Mouse (Mus musculus): ENCODE data around the gene Trim14.

The Trim14 gene

DNA sequence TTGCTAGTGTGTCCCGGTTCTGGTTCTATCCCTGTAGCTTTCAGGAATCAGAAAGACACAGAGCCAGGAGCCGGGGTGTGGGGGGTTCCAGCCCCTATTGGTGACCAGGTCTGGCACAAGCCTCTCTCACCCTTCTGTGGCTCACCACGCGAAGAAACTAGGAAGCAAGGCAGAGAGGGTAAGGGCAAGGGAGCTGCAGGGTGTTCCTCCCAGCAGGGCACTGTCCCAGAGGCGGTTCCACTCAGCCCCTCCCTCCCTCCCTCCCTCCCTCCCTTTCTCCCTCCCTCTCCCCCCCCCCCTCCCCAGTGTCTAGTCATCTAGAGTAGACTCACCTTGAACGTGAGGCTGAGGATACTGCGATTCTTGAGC, 8.4 kb downstream of the Trim14 start:
- in situ Hi-C loops (cut with MboI, MseI), result no loop called here

DNA sequence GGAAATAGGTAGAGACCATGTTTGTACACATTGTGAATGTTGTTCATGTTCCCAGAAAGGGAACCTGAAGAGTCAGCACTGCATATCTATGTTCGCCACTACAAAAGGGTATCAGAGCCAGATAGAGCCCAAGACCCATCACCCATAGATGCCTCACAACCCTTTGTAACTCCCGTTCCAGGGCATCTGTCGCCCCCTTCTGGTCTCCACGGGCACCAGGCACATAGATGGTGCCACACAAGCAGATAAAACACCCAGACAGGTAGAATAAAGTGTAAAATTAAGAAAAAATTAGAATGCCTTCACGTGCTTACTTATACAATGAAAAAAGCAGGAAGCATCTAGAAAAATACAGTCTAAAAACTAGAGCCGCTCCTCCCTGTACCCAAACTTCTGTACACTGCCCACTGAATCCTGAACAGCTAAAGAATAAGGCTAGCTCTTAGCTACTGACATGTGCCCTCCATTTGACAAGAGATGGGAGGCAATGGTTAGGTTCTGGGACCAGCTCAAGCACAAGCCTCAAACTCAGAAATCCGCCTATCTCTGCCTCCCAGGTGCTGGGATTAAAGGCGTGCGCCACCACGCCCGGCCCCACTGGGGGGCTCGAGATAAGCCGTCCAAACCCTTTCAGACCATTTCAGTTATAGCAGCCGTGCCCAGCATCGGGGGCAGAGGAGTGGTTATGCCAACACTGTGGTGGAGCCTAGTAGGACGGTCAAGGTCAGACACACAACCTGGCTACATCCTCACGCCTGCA, 9.0 kb downstream of the Trim14 start:
- in situ Hi-C loops (cut with MboI, MseI), result no loop called here

- in situ Hi-C loops (cut with MboI, MseI), result no loop called here
These were observed 9.7 kb downstream of the Trim14 start for GRCm38 (mm10) chr4:46526226-46526625.

- in situ Hi-C loops (cut with MboI, MseI), result no loop called here
These were observed 12.6 kb downstream of the Trim14 start for GRCm38 (mm10) chr4:46523324-46523723.

- in situ Hi-C loops (cut with MboI, MseI), result no loop called here
These were observed 14.5 kb downstream of the Trim14 start for GRCm38 (mm10) chr4:46521457-46521856.

GRCm38 (mm10) chr4:46520491-46520890, 15.4 kb downstream of the Trim14 start:
- in situ Hi-C loops (cut with MboI, MseI), result no loop called here

GRCm38 (mm10) chr4:46507736-46508460, 28.0 kb downstream of the Trim14 start:
- in situ Hi-C loops (cut with MboI, MseI), result no loop called here

DNA sequence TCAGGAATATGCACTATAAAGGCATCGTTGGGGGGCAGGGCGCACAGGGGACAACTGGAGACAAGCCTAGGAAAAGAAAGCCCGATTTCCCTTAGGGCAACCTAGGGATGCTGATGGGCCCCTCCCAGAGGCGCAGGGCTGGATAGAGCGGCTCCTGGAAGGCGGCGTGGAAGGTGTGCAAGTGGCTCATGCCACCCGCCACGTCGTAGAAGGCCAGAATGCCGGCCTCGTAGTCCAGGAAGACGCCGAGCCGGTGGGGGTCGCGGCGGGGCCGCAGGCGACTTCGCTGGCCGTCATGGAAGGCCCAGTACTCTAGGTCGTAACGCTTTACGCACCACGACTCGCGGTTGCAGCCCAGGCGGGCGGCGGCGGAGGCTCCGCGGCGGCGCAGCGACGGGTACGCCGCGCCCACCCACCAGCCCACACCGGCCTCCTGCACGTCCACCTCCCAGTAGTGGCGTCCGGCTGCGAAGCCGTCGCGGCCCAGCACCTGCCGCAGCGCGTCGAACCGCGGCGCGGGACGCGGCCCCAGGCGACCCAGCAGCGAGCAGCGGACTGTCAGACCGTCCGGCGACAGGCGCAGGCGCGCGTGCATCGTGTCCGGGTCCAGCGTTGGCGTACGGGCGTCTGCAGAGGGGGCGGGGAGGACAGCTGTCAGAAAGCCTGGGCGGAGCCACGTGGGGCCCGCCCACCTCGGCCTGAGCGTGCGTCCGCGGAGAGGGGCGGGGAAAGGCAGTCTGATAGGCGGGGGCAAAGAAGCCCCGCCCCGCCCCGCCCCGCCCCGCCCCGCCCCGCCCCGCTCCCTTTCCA, 28.9 kb downstream of the Trim14 start:
- in situ Hi-C loops (cut with MboI, MseI), result no loop called here

GRCm38 (mm10) chr4:46505361-46506057, 30.4 kb downstream of the Trim14 start:
- in situ Hi-C loops (cut with MboI, MseI), result no loop called here

- in situ Hi-C loops (cut with MboI, MseI), result no loop called here
These were observed 32.1 kb downstream of the Trim14 start for GRCm38 (mm10) chr4:46503881-46504280.

GRCm38 (mm10) chr4:46502606-46503502, 33.1 kb downstream of the Trim14 start:
- in situ Hi-C loops (cut with MboI, MseI), result no loop called here

GRCm38 (mm10) chr4:46498976-46499375, 37.0 kb downstream of the Trim14 start:
- in situ Hi-C loops (cut with MboI, MseI), result no loop called here

GRCm38 (mm10) chr4:46498511-46498910, 37.4 kb downstream of the Trim14 start:
- in situ Hi-C loops (cut with MboI, MseI), result no loop called here

GRCm38 (mm10) chr4:46497286-46497892, 38.6 kb downstream of the Trim14 start:
- in situ Hi-C loops (cut with MboI, MseI), result no loop called here

GRCm38 (mm10) chr4:46495543-46495942, 40.4 kb downstream of the Trim14 start:
- in situ Hi-C loops (cut with MboI, MseI), result no loop called here

- in situ Hi-C loops (cut with MboI, MseI), result no loop called here
These were observed 42.9 kb downstream of the Trim14 start for GRCm38 (mm10) chr4:46493071-46493470.

GRCm38 (mm10) chr4:46489028-46489925, 46.7 kb downstream of the Trim14 start, which contains the start of gene Nans:
Gene Nans (plus strand): TSS chr4:46489248.
- in situ Hi-C loops (cut with MboI, MseI), result no loop called here

GRCm38 (mm10) chr4:46487348-46487747, 48.6 kb downstream of the Trim14 start:
- in situ Hi-C loops (cut with MboI, MseI), result no loop called here
